Mouse (Mus musculus): ENCODE measurements around the gene Mapk1. TPM values are rescaled to one million over a fixed set of nuclear protein-coding genes. Genes with fewer than 3 reads are reported as not detected.
"Not testable (repeated sequence)": the region's sequence is repeated elsewhere in the genome, so short reads cannot be mapped to it uniquely, and the experiment has no call there.

Gene Mapk1
- polyA plus RNA-seq, 1 experiment from 2014 or later: 171 TPM

GRCm38 (mm10) chr16:16983534-16984422 is 596 bp downstream of the Mapk1 start:
- ATAC-seq (ENCODE audit: low FRiP score, low TSS enrichment): peak; percentile 80
- H3K36me3 ChIP-seq (ENCODE audit: insufficient read depth, low read length): 0 out of 2 replicates have a peak, but pooled peaks cover 3% of the 10 kb centered on the region
- H3K4me2 ChIP-seq (replicated peaks; ENCODE audit: low read depth, low read length): peak overlapping the region; percentile 78
- peak overlapping the region; percentile 97 for H3K9ac ChIP-seq (replicated peaks; ENCODE audit: low read length)
- no peaks in the 10 kb centered on the region for H3K27me3 ChIP-seq (ENCODE audit: insufficient read depth, low read length)
- H3K4me1 ChIP-seq (ENCODE audit: insufficient read depth, low read length): peaks cover 23% of the 10 kb centered on the region
- H3K4me3 ChIP-seq (ENCODE audit: low read length): peak overlapping the region; percentile 99
- peak overlapping the region; percentile 95 for H3K27ac ChIP-seq (ENCODE audit: low read length)
- no peaks in the 10 kb centered on the region for H3K9me3 ChIP-seq (ENCODE audit: low read length)
- WGBS: under 1% methylated on average over 59 of the region's 75 CpGs

- no peaks in the 10 kb centered on the region for H3K27me3 ChIP-seq (ENCODE audit: insufficient read depth, low read length)
- peak overlapping the region; percentile 99 for H3K4me3 ChIP-seq (ENCODE audit: low read length)
- peaks cover 23% of the 10 kb centered on the region for H3K4me1 ChIP-seq (ENCODE audit: insufficient read depth, low read length)
- ATAC-seq (ENCODE audit: low FRiP score, low TSS enrichment): no peak
- peak overlapping the region; percentile 78 for H3K4me2 ChIP-seq (replicated peaks; ENCODE audit: low read depth, low read length)
- no peaks in the 10 kb centered on the region for H3K9me3 ChIP-seq (ENCODE audit: low read length)
- 13% methylated on average over 9 of the region's 9 CpGs for WGBS
- peak overlapping the region; percentile 97 for H3K9ac ChIP-seq (replicated peaks; ENCODE audit: low read length)
- 0 out of 2 replicates have a peak, but pooled peaks cover 3% of the 10 kb centered on the region for H3K36me3 ChIP-seq (ENCODE audit: insufficient read depth, low read length)
- H3K27ac ChIP-seq (ENCODE audit: low read length): no peak overlapping the region
These were observed 1.3 kb downstream of the Mapk1 start for GRCm38 (mm10) chr16:16984423-16984941.

GRCm38 (mm10) chr16:16987248-16987647 is 4.1 kb downstream of the Mapk1 start:
- no peak overlapping the region for H3K4me3 ChIP-seq (ENCODE audit: low read length)
- peaks cover 34% of the 10 kb centered on the region for H3K4me1 ChIP-seq (ENCODE audit: insufficient read depth, low read length)
- H3K9ac ChIP-seq (replicated peaks; ENCODE audit: low read length): no peak overlapping the region
- H3K36me3 ChIP-seq (ENCODE audit: insufficient read depth, low read length): 0 out of 2 replicates have a peak, but pooled peaks cover 3% of the 10 kb centered on the region
- no peak overlapping the region for H3K27ac ChIP-seq (ENCODE audit: low read length)
- H3K9me3 ChIP-seq (ENCODE audit: low read length): no peaks in the 10 kb centered on the region
- H3K4me2 ChIP-seq (replicated peaks; ENCODE audit: low read depth, low read length): no peak overlapping the region
- WGBS: 59% methylated on average over 2 of the region's 2 CpGs
- H3K27me3 ChIP-seq (ENCODE audit: insufficient read depth, low read length): no peaks in the 10 kb centered on the region
- no peak for ATAC-seq (ENCODE audit: low FRiP score, low TSS enrichment)

- 0 out of 2 replicates have a peak, but pooled peaks cover 3% of the 10 kb centered on the region for H3K36me3 ChIP-seq (ENCODE audit: insufficient read depth, low read length)
- H3K27ac ChIP-seq (ENCODE audit: low read length): no peak overlapping the region
- no peaks in the 10 kb centered on the region for H3K9me3 ChIP-seq (ENCODE audit: low read length)
- H3K27me3 ChIP-seq (ENCODE audit: insufficient read depth, low read length): no peaks in the 10 kb centered on the region
- WGBS: 88% methylated on average over 5 of the region's 5 CpGs
- peaks cover 31% of the 10 kb centered on the region for H3K4me1 ChIP-seq (ENCODE audit: insufficient read depth, low read length)
- no peak overlapping the region for H3K9ac ChIP-seq (replicated peaks; ENCODE audit: low read length)
- no peak overlapping the region for H3K4me3 ChIP-seq (ENCODE audit: low read length)
- no peak for ATAC-seq (ENCODE audit: low FRiP score, low TSS enrichment)
- no peak overlapping the region for H3K4me2 ChIP-seq (replicated peaks; ENCODE audit: low read depth, low read length)
These were observed 5.7 kb downstream of the Mapk1 start for GRCm38 (mm10) chr16:16988842-16989241.

- Histone ChIP-seq H3K4me2 (replicated peaks; ENCODE audit: low read depth, low read length) (no peak overlapping the region), H3K9me3 (ENCODE audit: low read length) (no peaks in the 10 kb centered on the region), H3K4me3 (ENCODE audit: low read length) (no peak overlapping the region), H3K36me3 (ENCODE audit: insufficient read depth, low read length) (0 out of 2 replicates have a peak, but pooled peaks cover 3% of the 10 kb centered on the region), H3K27ac (ENCODE audit: low read length) (no peak overlapping the region), H3K27me3 (ENCODE audit: insufficient read depth, low read length) (no peaks in the 10 kb centered on the region), H3K9ac (replicated peaks; ENCODE audit: low read length) (no peak overlapping the region), H3K4me1 (ENCODE audit: insufficient read depth, low read length) (peaks cover 27% of the 10 kb centered on the region)
- no peak; the same call in 1 of the 2 replicates for ATAC-seq (ENCODE audit: low FRiP score, low TSS enrichment)
- WGBS: 73% methylated on average over 4 of the region's 4 CpGs
These were observed 6.8 kb downstream of the Mapk1 start for GRCm38 (mm10) chr16:16990021-16990420.

- H3K9ac ChIP-seq (replicated peaks; ENCODE audit: low read length): no peak overlapping the region
- no peak overlapping the region for H3K27ac ChIP-seq (ENCODE audit: low read length)
- peaks cover 12% of the 10 kb centered on the region; the same call in 1 of the 2 replicates for H3K4me1 ChIP-seq (ENCODE audit: insufficient read depth, low read length)
- no peak overlapping the region for H3K4me2 ChIP-seq (replicated peaks; ENCODE audit: low read depth, low read length)
- no peaks in the 10 kb centered on the region for H3K27me3 ChIP-seq (ENCODE audit: insufficient read depth, low read length)
- no peaks in the 10 kb centered on the region for H3K9me3 ChIP-seq (ENCODE audit: low read length)
- no peaks in the 10 kb centered on the region for H3K36me3 ChIP-seq (ENCODE audit: insufficient read depth, low read length)
- H3K4me3 ChIP-seq (ENCODE audit: low read length): no peak overlapping the region
- ATAC-seq (ENCODE audit: low FRiP score, low TSS enrichment): no peak
- 79% methylated on average over 4 of the region's 4 CpGs for WGBS
These were observed 11.4 kb downstream of the Mapk1 start for GRCm38 (mm10) chr16:16994426-16995052.

GRCm38 (mm10) chr16:16996121-16996729 is 13.0 kb downstream of the Mapk1 start:
- not testable (repeated sequence) for ATAC-seq (ENCODE audit: low FRiP score, low TSS enrichment); H3K4me1 ChIP-seq (ENCODE audit: insufficient read depth, low read length); H3K9me3 ChIP-seq (ENCODE audit: low read length); H3K4me2 ChIP-seq (replicated peaks; ENCODE audit: low read depth, low read length); H3K27ac ChIP-seq (ENCODE audit: low read length); H3K9ac ChIP-seq (replicated peaks; ENCODE audit: low read length); H3K27me3 ChIP-seq (ENCODE audit: insufficient read depth, low read length); H3K4me3 ChIP-seq (ENCODE audit: low read length); H3K36me3 ChIP-seq (ENCODE audit: insufficient read depth, low read length)
- WGBS: 87% methylated on average over 10 of the region's 10 CpGs

- no peak overlapping the region for H3K27ac ChIP-seq (ENCODE audit: low read length)
These were observed 17.9 kb downstream of the Mapk1 start for GRCm38 (mm10) chr16:17001109-17001508.

GRCm38 (mm10) chr16:17007070-17007469 is 23.9 kb downstream of the Mapk1 start:
- H3K9ac ChIP-seq (replicated peaks; ENCODE audit: low read length): no peak overlapping the region
- no peak overlapping the region for H3K27ac ChIP-seq (ENCODE audit: low read length)
- no peaks in the 10 kb centered on the region for H3K4me1 ChIP-seq (ENCODE audit: insufficient read depth, low read length)
- no peak overlapping the region for H3K4me2 ChIP-seq (replicated peaks; ENCODE audit: low read depth, low read length)
- no peak overlapping the region for H3K4me3 ChIP-seq (ENCODE audit: low read length)
- H3K9me3 ChIP-seq (ENCODE audit: low read length): no peaks in the 10 kb centered on the region
- no peaks in the 10 kb centered on the region for H3K27me3 ChIP-seq (ENCODE audit: insufficient read depth, low read length)
- no peak for ATAC-seq (ENCODE audit: low FRiP score, low TSS enrichment)
- H3K36me3 ChIP-seq (ENCODE audit: insufficient read depth, low read length): 0 out of 2 replicates have a peak, but pooled peaks cover 3% of the 10 kb centered on the region
- WGBS: 86% methylated on average over 1 of the region's 1 CpGs

More at GRCm38 (mm10) chr16:17001109-17001508, 17.9 kb downstream of the Mapk1 start:
- WGBS: 92% methylated on average over 3 of the region's 3 CpGs
- ATAC-seq (ENCODE audit: low FRiP score, low TSS enrichment): no peak
- H3K4me2 ChIP-seq (replicated peaks; ENCODE audit: low read depth, low read length): no peak overlapping the region
- H3K4me3 ChIP-seq (ENCODE audit: low read length): no peak overlapping the region
- no peak overlapping the region for H3K9ac ChIP-seq (replicated peaks; ENCODE audit: low read length)
- H3K36me3 ChIP-seq (ENCODE audit: insufficient read depth, low read length): peaks cover 2% of the 10 kb centered on the region; the same call in 1 of the 2 replicates
- no peaks in the 10 kb centered on the region for H3K9me3 ChIP-seq (ENCODE audit: low read length)
- no peaks in the 10 kb centered on the region for H3K4me1 ChIP-seq (ENCODE audit: insufficient read depth, low read length)
- no peaks in the 10 kb centered on the region for H3K27me3 ChIP-seq (ENCODE audit: insufficient read depth, low read length)
